27 mouse cellular contexts compared by ENCODE assay signal in genomic region chr13:83762484-83762883, GRCm38 (mm10).
"Had no signal": no experiment of that assay in that cellular context is flagged by ENCODE, and none has a peak within 500 bp of the region (broad histone marks: within the 10 kb centered on the region; RNA-seq: fewer than 3 reads in every experiment).

No protein-coding gene starts in this region.

- H3K4me2 ChIP-seq: heart, embryonic 12.5 days; hindbrain, embryonic 12.5 days; hindbrain, embryonic 14.5 days; intestine, embryonic 15.5 days; limb, embryonic 13.5 days; limb, embryonic 15.5 days; liver, embryonic 12.5 days had no signal

- ATAC-seq: hindbrain, embryonic 16.5 days; inflammation-experienced regulatory T-cells, adult 6 months; intestine, embryonic 15.5 days; intestine, postnatal 0 days; liver, embryonic 12.5 days had no signal

- H3K4me3 ChIP-seq: gastrocnemius, adult 2 months; heart, embryonic 10.5 days; heart, embryonic 12.5 days; hindbrain, embryonic 10.5 days; hindbrain, embryonic 12.5 days; intestine, embryonic 15.5 days; layer of hippocampus, adult 2 months; limb, embryonic 13.5 days; limb, embryonic 15.5 days; liver, embryonic 12.5 days had no signal

- H3K4me1 ChIP-seq: heart, embryonic 10.5 days; heart, embryonic 12.5 days; hindbrain, embryonic 10.5 days; hindbrain, embryonic 12.5 days; intestine, embryonic 15.5 days; limb, embryonic 13.5 days; limb, embryonic 15.5 days; liver, embryonic 12.5 days had no signal

- H3K9ac ChIP-seq: heart, embryonic 12.5 days; hindbrain, embryonic 12.5 days; hindbrain, embryonic 14.5 days; intestine, embryonic 15.5 days; limb, embryonic 13.5 days; limb, embryonic 15.5 days; liver, embryonic 12.5 days; liver, embryonic 14.5 days had no signal

- H3K9me3 ChIP-seq: heart, embryonic 10.5 days; heart, embryonic 12.5 days; hindbrain, embryonic 10.5 days; hindbrain, embryonic 12.5 days; intestine, embryonic 15.5 days; limb, embryonic 13.5 days; limb, embryonic 15.5 days; liver, embryonic 12.5 days had no signal

- DNase-seq: gastrocnemius, adult 2 months; gastrocnemius, postnatal 10 days; gastrocnemius, postnatal 25 days; heart, adult 18-20 months; heart, postnatal 10 days; heart, postnatal 4 days; kidney, adult 18-20 months; kidney, adult 8-10 months; kidney, postnatal 10 days; kidney, postnatal 25 days; kidney, postnatal 4 days; layer of hippocampus, postnatal 36 days; left cerebral cortex, postnatal 4 days had no signal

- H3K36me3 ChIP-seq: heart, embryonic 10.5 days; heart, embryonic 12.5 days; hindbrain, embryonic 10.5 days; hindbrain, embryonic 12.5 days; intestine, embryonic 15.5 days; limb, embryonic 13.5 days; limb, embryonic 15.5 days; liver, embryonic 12.5 days had no signal

- H3K27ac ChIP-seq: gastrocnemius, adult 2 months; heart, embryonic 10.5 days; hindbrain, embryonic 10.5 days; hindbrain, embryonic 12.5 days; hindbrain, embryonic 14.5 days; intestine, embryonic 15.5 days; layer of hippocampus, adult 2 months; limb, embryonic 13.5 days; limb, embryonic 15.5 days; liver, embryonic 12.5 days; liver, embryonic 14.5 days had no signal

- H3K27me3 ChIP-seq: heart, embryonic 12.5 days; hindbrain, embryonic 12.5 days; intestine, embryonic 15.5 days; limb, embryonic 13.5 days; limb, embryonic 15.5 days; liver, embryonic 12.5 days had no signal
